Mouse (Mus musculus) forebrain, embryonic 12.5 days (tissue): ENCODE results near the gene Llcfc1. TPM values are rescaled to one million over a fixed set of nuclear protein-coding genes. Genes with fewer than 3 reads are reported as not detected.

Experiments used
- ATAC-seq: fragments of 200-750 bp; cut with Nextera tagmentation; 2 replicates; pipeline ENCODE4 v1.8.0; 2017; ENCODE audit warnings: moderate TSS enrichment; ENCODE audit not compliant: low FRiP score
- H3K27ac ChIP-seq: fragments of 300-500 bp; sonication (generic); 2 replicates; pipeline ENCODE4 v1.5.1; 2016; ENCODE audit warnings: mild to moderate bottlenecking
- H3K27me3 ChIP-seq: fragments of 300-500 bp; sonication (generic); 2 replicates; pipeline ENCODE4 v1.6.1; 2016; ENCODE audit warnings: mild to moderate bottlenecking
- H3K36me3 ChIP-seq: fragments of 300-500 bp; sonication (generic); replicated peaks from 2 replicates; pipeline ENCODE4 v1.6.1; 2016; ENCODE audit warnings: mild to moderate bottlenecking
- H3K4me1 ChIP-seq: fragments of 300-500 bp; sonication (generic); 2 replicates; pipeline ENCODE4 v1.6.1; 2016
- H3K4me2 ChIP-seq: fragments of 300-500 bp; sonication (generic); 2 replicates; pipeline ENCODE4 v1.6.1; 2016; ENCODE audit warnings: mild to moderate bottlenecking, moderate library complexity
- H3K4me3 ChIP-seq: fragments of 300-500 bp; sonication (generic); replicated peaks from 2 replicates; pipeline ENCODE4 v1.5.1; 2016; ENCODE audit warnings: mild to moderate bottlenecking
- H3K9ac ChIP-seq: fragments of 300-500 bp; sonication (generic); 2 replicates; pipeline ENCODE4 v1.6.1; 2016; ENCODE audit warnings: mild to moderate bottlenecking
- H3K9me3 ChIP-seq: fragments of 300-500 bp; sonication (generic); 2 replicates; pipeline ENCODE4 v1.6.1; 2016
- WGBS: fragments of 180-500 bp; shearing (Covaris S2); methylation state at CpG from one replicate; pipeline ENCODE4 v1.1.7; 2016; 5-methylcytosine and 5-hydroxymethylcytosine counted together
- polyA plus RNA-seq: library from polyadenylated mRNA; unstranded; fragments of >200 nt; fragmentation: Nextera tagmentation; extraction: Ambion mirVana; gene quantifications from 2 replicates; pipeline ENCODE4 v1.2.1, GENCODE M21; 2016

Llcfc1 gene
- polyA plus RNA-seq, 1 experiment from 2014 or later = not detected

DNA sequence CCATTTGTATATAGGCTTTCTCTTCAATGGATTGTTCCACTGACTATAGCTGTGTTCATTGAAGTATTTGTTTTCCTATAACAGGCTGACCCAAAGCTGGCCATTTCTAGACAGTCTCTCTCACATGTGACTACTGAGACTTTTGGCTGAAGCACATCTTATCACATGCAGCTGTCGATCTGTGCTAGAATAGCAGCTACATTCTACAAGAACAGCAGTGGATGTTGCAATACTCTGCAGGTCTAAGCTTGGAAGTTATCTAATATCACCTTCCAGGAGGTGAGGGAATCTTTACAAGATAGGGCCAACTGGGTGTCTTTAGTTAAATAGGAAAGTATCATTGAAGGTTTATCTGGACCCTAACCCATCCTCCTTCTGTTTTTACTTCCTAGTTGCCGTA lies 37.2 kb downstream of the Llcfc1 start:
- H3K9ac ChIP-seq = no peak overlapping the region
- H3K4me2 ChIP-seq = no peak overlapping the region
- H3K4me1 ChIP-seq = no peaks in the 10 kb centered on the region
- H3K27me3 ChIP-seq = no peaks in the 10 kb centered on the region
- no peaks in the 10 kb centered on the region for H3K36me3 ChIP-seq
- H3K27ac ChIP-seq = no peak overlapping the region
- no peaks in the 10 kb centered on the region for H3K9me3 ChIP-seq
- no peak for ATAC-seq
- H3K4me3 ChIP-seq = no peak overlapping the region
- 88% methylated on average over 2 of the region's 2 CpGs for WGBS

DNA sequence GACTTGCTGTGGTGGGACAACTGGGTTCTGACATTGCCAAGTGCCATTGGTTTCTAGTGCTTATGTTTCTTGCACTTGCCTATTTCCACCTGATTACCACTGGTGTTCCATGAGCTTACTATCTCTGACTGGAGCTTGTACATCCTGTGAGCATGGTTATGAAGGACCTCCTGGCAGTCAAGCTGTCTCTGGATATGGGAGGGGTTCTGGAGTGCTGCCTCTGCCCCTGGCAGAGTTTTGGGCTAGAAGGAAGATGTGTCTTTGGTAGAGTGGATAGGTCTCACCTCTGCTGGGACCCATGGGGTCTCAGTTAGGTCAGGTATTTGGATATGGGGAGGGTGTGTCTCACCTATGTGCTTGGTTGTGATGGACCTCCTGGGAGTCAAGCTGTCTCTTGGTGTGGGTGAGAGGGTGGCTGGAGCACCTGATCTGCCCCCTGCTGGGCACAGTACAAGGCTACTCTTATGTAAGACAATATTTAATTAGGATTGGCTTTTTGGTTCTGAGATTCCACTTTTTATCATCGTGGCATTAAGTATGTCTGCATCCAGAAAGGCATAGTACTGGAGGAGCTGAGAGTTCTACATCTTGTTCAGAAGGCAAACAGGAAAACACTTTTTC lies 43.9 kb downstream of the Llcfc1 start:
- Histone ChIP-seq H3K9ac (no peak overlapping the region), H3K27me3 (no peaks in the 10 kb centered on the region)
- WGBS = 78% methylated on average over 1 of the region's 1 CpGs

GRCm38 (mm10) chr6:41734719-41735470 lies 50.7 kb downstream of the Llcfc1 start:
- 89% methylated on average over 5 of the region's 5 CpGs for WGBS
- H3K36me3 ChIP-seq = no peaks in the 10 kb centered on the region

More for the DNA sequence above, 43.9 kb downstream of the Llcfc1 start:
- Histone ChIP-seq H3K36me3 (no peaks in the 10 kb centered on the region), H3K4me1 (no peaks in the 10 kb centered on the region), H3K4me3 (no peak overlapping the region), H3K27ac (no peak overlapping the region), H3K4me2 (no peak overlapping the region), H3K9me3 (no peaks in the 10 kb centered on the region)
- no peak for ATAC-seq

More at GRCm38 (mm10) chr6:41734719-41735470, 50.7 kb downstream of the Llcfc1 start:
- no peak overlapping the region for H3K4me2 ChIP-seq
- no peak overlapping the region for H3K27ac ChIP-seq
- H3K9me3 ChIP-seq = no peaks in the 10 kb centered on the region
- H3K4me1 ChIP-seq = no peaks in the 10 kb centered on the region
- H3K9ac ChIP-seq = no peak overlapping the region
- no peak overlapping the region for H3K4me3 ChIP-seq
- no peak for ATAC-seq
- no peaks in the 10 kb centered on the region for H3K27me3 ChIP-seq

Other genes starting within 250 kb of the Llcfc1 start
- not detected in 2 replicates for gene Gm10334, start 238.3 kb upstream of the Llcfc1 start, polyA plus RNA-seq
- gene Prss1, start 225.5 kb upstream of the Llcfc1 start, polyA plus RNA-seq = not detected in 2 replicates
- not detected in 2 replicates for gene Prss2, start 162.6 kb upstream of the Llcfc1 start, polyA plus RNA-seq
- gene Ephb6, start 78.9 kb upstream of the Llcfc1 start, polyA plus RNA-seq = 17.7 and 18.4 TPM in 2 replicates
- 0.31 and 0.52 TPM in 2 replicates for gene Trpv6, start 48.0 kb upstream of the Llcfc1 start, polyA plus RNA-seq
- gene Trpv5, start 3.7 kb upstream of the Llcfc1 start, polyA plus RNA-seq = not detected in 2 replicates
- 5.8 and 7.5 TPM in 2 replicates for gene Kel, start 19.9 kb downstream of the Llcfc1 start, polyA plus RNA-seq
- not detected in 2 replicates for gene Olfr459, start 90.7 kb downstream of the Llcfc1 start, polyA plus RNA-seq
- gene Pip, start 163.1 kb downstream of the Llcfc1 start, polyA plus RNA-seq = not detected in 2 replicates
- gene Sval2, start 168.6 kb downstream of the Llcfc1 start, polyA plus RNA-seq = not detected in 2 replicates